Mouse (Mus musculus): Measurements from ENCODE around the gene Plppr3. TPM values are rescaled to one million over a fixed set of nuclear protein-coding genes. Genes with fewer than 3 reads are reported as not detected.

The Plppr3 gene
- total and polyA plus RNA-seq, 2 experiments from 2014 or later = 2.5 to 5.9 TPM

- H3K27me3 ChIP-seq (ENCODE audit: control insufficient read depth, insufficient read depth, low read length) = no peaks in the 10 kb centered on the region
- DNase-seq (ENCODE audit: low spot score) (peak; percentile 99), ATAC-seq (ENCODE audit: insufficient read depth, low read depth) (peak; percentile 88)
- H3K36me3 ChIP-seq (replicated peaks; ENCODE audit: control insufficient read depth, insufficient read depth, low read length) = peaks cover 18% of the 10 kb centered on the region
- H3K4me2 ChIP-seq (ENCODE audit: low read depth, low read length) = peak within 1 kb of the TSS; percentile 90
- no peak for TF ChIP-seq CTCF (IDR thresholded peaks at IDR 0.05; ENCODE audit: low read depth)
- peak; percentile 66; the same call in 1 of the 2 replicates for TF ChIP-seq EP300 (IDR thresholded peaks at IDR 0.05; ENCODE audit: low read depth)
- peaks cover 49% of the 10 kb centered on the region for H3K4me1 ChIP-seq (ENCODE audit: control insufficient read depth, insufficient read depth)
- no peaks in the 10 kb centered on the region for H3K9me3 ChIP-seq (replicated peaks; ENCODE audit: control insufficient read depth, low read length)
- peak within 1 kb of the TSS; percentile 98 for H3K9ac ChIP-seq (replicated peaks; ENCODE audit: low read depth, low read length)
- peak within 1 kb of the TSS; percentile 98 for H3K4me3 ChIP-seq (ENCODE audit: low read depth, low read length)
- H3K27ac ChIP-seq (ENCODE audit: low read depth) = peak within 1 kb of the TSS; percentile 100
- under 1% methylated on average over 75 of the region's 75 CpGs for WGBS
Observed at GRCm38 (mm10) chr10:79853860-79854795, 20.3 kb downstream of the Plppr3 start, which contains the start of gene Ptbp1. Gene Ptbp1 (plus strand): TSS chr10:79854427.

- Histone ChIP-seq H3K4me2 (ENCODE audit: low read depth, low read length) (peak overlapping the region; percentile 83), H3K9ac (replicated peaks; ENCODE audit: low read depth, low read length) (peak overlapping the region; percentile 59), H3K27ac (ENCODE audit: low read depth) (peak overlapping the region; percentile 100), H3K27me3 (ENCODE audit: control insufficient read depth, insufficient read depth, low read length) (no peaks in the 10 kb centered on the region), H3K4me1 (ENCODE audit: control insufficient read depth, insufficient read depth) (peaks cover 43% of the 10 kb centered on the region), H3K4me3 (ENCODE audit: low read depth, low read length) (peak overlapping the region; percentile 45), H3K36me3 (replicated peaks; ENCODE audit: control insufficient read depth, insufficient read depth, low read length) (peaks cover 10% of the 10 kb centered on the region; the same call in 1 of the 2 replicates), H3K9me3 (replicated peaks; ENCODE audit: control insufficient read depth, low read length) (no peaks in the 10 kb centered on the region)
- ATAC-seq (ENCODE audit: insufficient read depth, low read depth) (peak; percentile 55), DNase-seq (ENCODE audit: low spot score) (peak; percentile 94)
- peak; percentile 59; the same call in 1 of the 2 replicates for TF ChIP-seq EP300 (IDR thresholded peaks at IDR 0.05; ENCODE audit: low read depth)
- TF ChIP-seq CTCF (IDR thresholded peaks at IDR 0.05; ENCODE audit: low read depth) = peak; percentile 11; the same call in 1 of the 2 replicates
- under 1% methylated on average over 15 of the region's 15 CpGs for WGBS
Observed at GRCm38 (mm10) chr10:79853392-79853791, 21.0 kb downstream of the Plppr3 start.

DNA sequence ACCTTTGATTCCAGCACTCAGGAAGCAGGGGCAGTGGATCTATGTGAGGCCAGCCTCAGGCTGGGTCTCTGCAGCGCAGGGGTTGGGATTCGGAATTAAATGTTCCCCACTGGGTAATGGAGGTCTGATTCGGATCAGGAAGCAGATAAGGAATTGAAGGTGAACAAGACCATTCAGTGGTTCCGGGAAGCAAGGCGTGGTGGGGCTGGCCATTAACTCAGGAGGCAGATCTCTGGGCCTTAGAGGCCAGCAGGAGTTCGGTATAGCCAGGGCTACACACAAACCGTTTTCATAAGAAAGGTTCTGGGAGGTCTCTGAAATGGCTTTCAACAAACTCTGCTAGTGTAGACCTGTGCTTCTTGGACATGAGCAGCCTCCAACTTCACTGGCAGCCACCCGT is 21.6 kb downstream of the Plppr3 start:
- ATAC-seq (ENCODE audit: insufficient read depth, low read depth) = no peak

DNA sequence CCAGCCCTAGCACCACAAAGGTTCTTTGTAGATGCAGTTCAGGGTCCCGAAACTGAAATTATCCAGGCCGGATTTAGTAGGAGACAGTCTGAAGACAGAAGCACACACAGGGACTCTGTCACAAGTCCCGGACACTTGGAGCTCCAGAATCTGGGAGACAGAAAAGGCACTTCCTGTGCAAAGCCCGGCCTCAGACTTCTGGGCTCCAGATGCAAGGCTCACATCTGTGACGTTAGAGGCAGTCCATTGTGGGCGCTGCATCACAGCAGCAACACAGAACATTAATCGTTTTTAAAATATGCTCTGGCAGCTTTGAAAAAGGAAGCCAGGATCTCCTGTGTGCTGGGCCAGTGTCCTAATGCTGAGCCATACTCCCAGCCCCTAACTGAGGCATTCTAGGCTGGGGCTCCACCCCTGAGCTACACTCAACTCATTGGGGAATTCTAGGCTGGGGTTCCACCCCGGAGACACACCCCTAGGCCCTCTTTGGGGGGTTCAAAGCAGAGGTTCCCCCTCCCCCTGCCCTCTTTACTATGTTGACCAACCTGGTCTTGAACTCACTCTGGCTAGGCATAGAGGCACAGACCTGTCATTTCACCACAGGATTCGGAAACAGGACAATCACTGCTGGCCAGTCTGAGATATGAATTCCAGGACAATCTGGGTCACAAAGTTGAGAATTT is 22.2 kb downstream of the Plppr3 start:
- WGBS = 41% methylated on average over 9 of the region's 9 CpGs
- Histone ChIP-seq H3K36me3 (replicated peaks; ENCODE audit: control insufficient read depth, insufficient read depth, low read length) (peaks cover 5% of the 10 kb centered on the region; the same call in 1 of the 2 replicates), H3K9me3 (replicated peaks; ENCODE audit: control insufficient read depth, low read length) (no peaks in the 10 kb centered on the region), H3K27ac (ENCODE audit: low read depth) (peak overlapping the region; percentile 100), H3K27me3 (ENCODE audit: control insufficient read depth, insufficient read depth, low read length) (no peaks in the 10 kb centered on the region), H3K4me2 (ENCODE audit: low read depth, low read length) (peak overlapping the region; percentile 83), H3K4me1 (ENCODE audit: control insufficient read depth, insufficient read depth) (peaks cover 31% of the 10 kb centered on the region), H3K9ac (replicated peaks; ENCODE audit: low read depth, low read length) (peak overlapping the region; percentile 59), H3K4me3 (ENCODE audit: low read depth, low read length) (peak overlapping the region; percentile 45; the same call in 1 of the 2 replicates)
- ATAC-seq (ENCODE audit: insufficient read depth, low read depth) (no peak), DNase-seq (ENCODE audit: low spot score) (peak; percentile 55)
- TF ChIP-seq CTCF (IDR thresholded peaks at IDR 0.05; ENCODE audit: low read depth) (no peak), EP300 (IDR thresholded peaks at IDR 0.05; ENCODE audit: low read depth) (no peak)

More for the DNA sequence above, 21.6 kb downstream of the Plppr3 start:
- Histone ChIP-seq H3K9me3 (replicated peaks; ENCODE audit: control insufficient read depth, low read length) (no peaks in the 10 kb centered on the region), H3K27me3 (ENCODE audit: control insufficient read depth, insufficient read depth, low read length) (no peaks in the 10 kb centered on the region), H3K27ac (ENCODE audit: low read depth) (peak overlapping the region; percentile 100), H3K4me2 (ENCODE audit: low read depth, low read length) (peak overlapping the region; percentile 83), H3K4me3 (ENCODE audit: low read depth, low read length) (peak overlapping the region; percentile 45), H3K9ac (replicated peaks; ENCODE audit: low read depth, low read length) (peak overlapping the region; percentile 59), H3K36me3 (replicated peaks; ENCODE audit: control insufficient read depth, insufficient read depth, low read length) (peaks cover 8% of the 10 kb centered on the region; the same call in 1 of the 2 replicates), H3K4me1 (ENCODE audit: control insufficient read depth, insufficient read depth) (peaks cover 37% of the 10 kb centered on the region)
- DNase-seq (ENCODE audit: low spot score) = no peak
- 25% methylated on average over 8 of the region's 8 CpGs for WGBS
- TF ChIP-seq EP300 (IDR thresholded peaks at IDR 0.05; ENCODE audit: low read depth) = no peak
- no peak for TF ChIP-seq CTCF (IDR thresholded peaks at IDR 0.05; ENCODE audit: low read depth)

- WGBS = 69% methylated on average over 3 of the region's 3 CpGs
- Histone ChIP-seq H3K27ac (ENCODE audit: low read depth) (peak overlapping the region; percentile 100), H3K27me3 (ENCODE audit: control insufficient read depth, insufficient read depth, low read length) (no peaks in the 10 kb centered on the region), H3K4me3 (ENCODE audit: low read depth, low read length) (no peak overlapping the region), H3K4me1 (ENCODE audit: control insufficient read depth, insufficient read depth) (peaks cover 25% of the 10 kb centered on the region), H3K36me3 (replicated peaks; ENCODE audit: control insufficient read depth, insufficient read depth, low read length) (no peaks in the 10 kb centered on the region), H3K9ac (replicated peaks; ENCODE audit: low read depth, low read length) (no peak overlapping the region; the same call in 1 of the 2 replicates), H3K4me2 (ENCODE audit: low read depth, low read length) (0 out of 2 replicates have a peak overlapping the region, but pooled peaks have one; percentile 7), H3K9me3 (replicated peaks; ENCODE audit: control insufficient read depth, low read length) (no peaks in the 10 kb centered on the region)
- ATAC-seq (ENCODE audit: insufficient read depth, low read depth) = no peak
- no peak for TF ChIP-seq EP300 (IDR thresholded peaks at IDR 0.05; ENCODE audit: low read depth)
- no peak for TF ChIP-seq CTCF (IDR thresholded peaks at IDR 0.05; ENCODE audit: low read depth)
- DNase-seq (ENCODE audit: low spot score) = no peak
Observed at GRCm38 (mm10) chr10:79851653-79852052, 22.8 kb downstream of the Plppr3 start.

All from heart, postnatal 0 days (tissue).